Mouse (Mus musculus) CH12.LX (cell line): ENCODE results near the gene Galnt6. TPM values are rescaled to one million over a fixed set of nuclear protein-coding genes. Genes with fewer than 3 reads are reported as not detected.

ENCODE experiments used
- DNase-seq: peaks from one replicate; pipeline ENCODE4 v3.0.0-alpha.2; 2013; ENCODE audit errors: extremely low read depth
- H3K27ac ChIP-seq: 2 replicates; pipeline ENCODE4 v1.5.1; 2012; ENCODE audit warnings: low read depth, mild to moderate bottlenecking, control low read depth, moderate library complexity; ENCODE audit not compliant: insufficient read depth
- H3K27me3 ChIP-seq: replicated peaks from 2 replicates; pipeline ENCODE3; 2012; ENCODE audit warnings: inconsistent platforms
- H3K36me3 ChIP-seq, 2 experiments: replicated peaks in 1 of 2; 2 replicates each; pipeline versions ENCODE3 to v1.6.1; 2012; ENCODE audit warnings: inconsistent platforms in 1 of 2, low read length in 1 of 2, mild to moderate bottlenecking in 1 of 2, mixed read lengths in 1 of 2, moderate library complexity in 1 of 2; ENCODE audit not compliant: control insufficient read depth in 1 of 2, insufficient read depth in 1 of 2
- H3K4me1 ChIP-seq, 2 experiments: 2 replicates each; pipeline ENCODE4 v1.6.1; 2012; ENCODE audit warnings: inconsistent platforms in 1 of 2, moderate library complexity in 1 of 2; ENCODE audit not compliant: insufficient read depth in 2 of 2, control insufficient read depth in 1 of 2
- H3K4me2 ChIP-seq: 2 replicates; pipeline ENCODE4 v1.6.1; 2012; ENCODE audit warnings: low read depth, mild to moderate bottlenecking, control low read depth; ENCODE audit not compliant: poor library complexity, insufficient read depth, severe bottlenecking
- H3K4me3 ChIP-seq, 3 experiments: fragments of 150-350 bp in 1 of 3; sonication (generic) in 1 of 3; replicated peaks in 1 of 3; 2 replicates each; pipeline versions ENCODE3 to v1.5.1; 2011 to 2012; ENCODE audit warnings: low read depth in 2 of 3, low read length in 2 of 3, mild to moderate bottlenecking in 2 of 3, moderate library complexity in 2 of 3, control low read depth in 1 of 3, improper control_type of control experiment in 1 of 3, inconsistent platforms in 1 of 3, mixed read lengths in 1 of 3; ENCODE audit not compliant: poor library complexity in 1 of 3
- H3K79me2 ChIP-seq: replicated peaks from 2 replicates; pipeline ENCODE4 v1.6.1; 2012; ENCODE audit warnings: mild to moderate bottlenecking, moderate library complexity; ENCODE audit not compliant: control insufficient read depth, poor library complexity, insufficient read depth, severe bottlenecking; ENCODE audit errors: extremely low read depth
- H3K9ac ChIP-seq: 2 replicates; pipeline ENCODE4 v1.6.1; 2012; ENCODE audit warnings: low read depth, mild to moderate bottlenecking, control low read depth, moderate library complexity; ENCODE audit not compliant: insufficient read depth
- H3K9me3 ChIP-seq: replicated peaks from 2 replicates; pipeline ENCODE3; 2012; ENCODE audit warnings: low read length, inconsistent platforms, mixed read lengths
- BHLHE40 ChIP-seq: IDR thresholded peaks from 2 replicates; pipeline ENCODE4 v1.6.1; 2011; ENCODE audit warnings: mild to moderate bottlenecking, low read depth, low read length, improper control_type of control experiment
- CHD1 ChIP-seq: IDR thresholded peaks from 2 replicates; pipeline ENCODE4 v1.6.1; 2012; ENCODE audit warnings: low read depth, low read length, improper control_type of control experiment, inconsistent platforms
- ELF1 ChIP-seq: IDR thresholded peaks from 2 replicates; pipeline ENCODE4 v1.6.1; 2014; ENCODE audit warnings: low read depth, mild to moderate bottlenecking, inconsistent platforms, low read length, improper control_type of control experiment
- EP300 ChIP-seq: IDR thresholded peaks from 2 replicates; pipeline ENCODE4 v1.6.1; 2011; ENCODE audit warnings: low read length, improper control_type of control experiment
- ETS1 ChIP-seq: conservative IDR thresholded peaks from 2 replicates; pipeline ENCODE4 v1.6.1; 2012; ENCODE audit warnings: low read depth, mild to moderate bottlenecking, inconsistent platforms, low read length, improper control_type of control experiment, moderate library complexity
- MAFK ChIP-seq: IDR thresholded peaks from 2 replicates; pipeline ENCODE4 v1.6.1; 2011; ENCODE audit warnings: low read length, improper control_type of control experiment; ENCODE audit not compliant: insufficient replicate concordance
- MXI1 ChIP-seq: IDR thresholded peaks from 2 replicates; pipeline ENCODE4 v1.6.1; 2011; ENCODE audit warnings: mild to moderate bottlenecking, low read depth, low read length, improper control_type of control experiment
- MYC ChIP-seq: IDR thresholded peaks from 2 replicates; pipeline ENCODE4 v1.6.1; 2011; ENCODE audit warnings: low read depth, mild to moderate bottlenecking, improper control_type of control experiment, low read length
- NRF1 ChIP-seq: IDR thresholded peaks from 2 replicates; pipeline ENCODE4 v1.6.1; 2014; ENCODE audit warnings: low read depth, mild to moderate bottlenecking, inconsistent platforms, low read length, improper control_type of control experiment, moderate library complexity
- RAD21 ChIP-seq: IDR thresholded peaks from 2 replicates; pipeline ENCODE4 v1.6.1; 2011; ENCODE audit warnings: low read depth, mild to moderate bottlenecking, low read length, improper control_type of control experiment, moderate library complexity
- TBP ChIP-seq: conservative IDR thresholded peaks from 2 replicates; pipeline ENCODE4 v1.6.1; 2011; ENCODE audit warnings: low read depth, low read length, improper control_type of control experiment
- TCF12 ChIP-seq: IDR thresholded peaks from 2 replicates; pipeline ENCODE4 v1.6.1; 2014; ENCODE audit warnings: low read depth, mild to moderate bottlenecking, inconsistent platforms, low read length, improper control_type of control experiment
- UBTF ChIP-seq: IDR thresholded peaks from 2 replicates; pipeline ENCODE4 v1.6.1; 2012; ENCODE audit warnings: low read depth, mild to moderate bottlenecking, inconsistent platforms, low read length, improper control_type of control experiment, moderate library complexity
- USF1 ChIP-seq: IDR thresholded peaks from 2 replicates; pipeline ENCODE4 v1.6.1; 2014; ENCODE audit warnings: low read depth, mild to moderate bottlenecking, inconsistent platforms, low read length, improper control_type of control experiment
- ZKSCAN1 ChIP-seq: IDR thresholded peaks from 2 replicates; pipeline ENCODE4 v1.6.1; 2012; ENCODE audit warnings: low read depth, inconsistent platforms, low read length, improper control_type of control experiment, borderline replicate concordance
- dilution Hi-C: fragments of 300-500 bp; cut with MboI; formaldehyde crosslinking; loops from 2 replicates; pipeline ENCODE4 v1.14.3; 2020; ENCODE audit warnings: low sequenced_read_pairs; ENCODE audit not compliant: extremely low pct_unique_long_range_greater_than_20kb, extremely low pct_ligation_motif_present
- in situ Hi-C: fragments of 300-500 bp; cut with MboI; formaldehyde crosslinking; loops from 3 replicates; pipeline ENCODE4 v1.14.3; 2019; ENCODE audit warnings: low sequenced_read_pairs, low pct_ligation_motif_present, low pct_unique_long_range_greater_than_20kb, mixed read lengths
- polyA plus RNA-seq: library from polyadenylated mRNA; unstranded; fragments of >175 nt; gene quantifications from 2 replicates; pipeline ENCODE4 v1.2.1, GENCODE M21; 2012; ENCODE audit warnings: low read depth; ENCODE audit not compliant: insufficient read length
- total RNA-seq, 2 experiments: library from RNA; depleted of rRNA; stranded (reverse); fragments of 300-350 nt in 1 of 2; fragments of >200 nt in 1 of 2; gene quantifications; 2 replicates each; pipeline ENCODE4 v1.2.3; 2012 to 2014

The Galnt6 gene
- total and polyA plus RNA-seq, 3 experiments: 0.58 to 5.0 (median 2.0) TPM

DNA sequence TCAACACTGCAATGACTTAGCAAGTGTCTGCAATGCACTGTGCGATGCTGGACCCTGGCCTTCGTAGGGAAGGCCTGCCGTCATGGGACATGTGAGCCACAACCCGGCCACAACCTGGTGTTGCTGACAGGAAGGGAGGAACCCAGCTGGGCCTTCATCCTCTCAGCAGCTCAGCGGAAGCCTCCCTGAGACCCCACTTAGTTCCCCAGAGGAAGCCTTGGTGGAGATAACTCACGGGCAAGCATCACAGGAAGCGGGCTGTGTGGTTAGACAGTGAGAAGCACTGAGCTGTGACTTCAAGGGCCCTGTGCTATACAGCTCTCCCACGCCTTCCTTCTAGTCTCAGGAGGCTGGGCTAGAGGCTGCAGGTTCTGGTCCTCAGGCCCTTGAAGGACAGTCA lies 22.9 kb downstream of the Galnt6 start:
- Histone ChIP-seq H3K27ac (no peak overlapping the region), H3K4me2 (no peak overlapping the region), H3K4me1 (peaks cover 13 to 20% of the 10 kb centered on the region in 2 experiments), H3K4me3 (no peak overlapping the region), H3K9me3 (no peaks in the 10 kb centered on the region), H3K79me2 (no peaks in the 10 kb centered on the region), H3K9ac (no peak overlapping the region), H3K36me3 (peaks cover 0 to 3% of the 10 kb centered on the region in 2 experiments), H3K27me3 (peaks cover 1% of the 10 kb centered on the region)
- dilution Hi-C loops (no loop called here), in situ Hi-C loops (no loop called here)
- TF ChIP-seq TBP (peak; percentile 51; the same call in 1 of the 2 replicates), BHLHE40 (peak; percentile 96), MAFK (peak; percentile 65; the same call in 1 of the 2 replicates), MYC (no peak), EP300 (peak; percentile 61), USF1 (no peak), ETS1 (peak; percentile 96), TCF12 (0 out of 2 replicates have a peak, but pooled peaks have one; percentile 28), NRF1 (no peak), ELF1 (peak; percentile 56; the same call in 1 of the 2 replicates)
- peak; percentile 92 for DNase-seq

DNA sequence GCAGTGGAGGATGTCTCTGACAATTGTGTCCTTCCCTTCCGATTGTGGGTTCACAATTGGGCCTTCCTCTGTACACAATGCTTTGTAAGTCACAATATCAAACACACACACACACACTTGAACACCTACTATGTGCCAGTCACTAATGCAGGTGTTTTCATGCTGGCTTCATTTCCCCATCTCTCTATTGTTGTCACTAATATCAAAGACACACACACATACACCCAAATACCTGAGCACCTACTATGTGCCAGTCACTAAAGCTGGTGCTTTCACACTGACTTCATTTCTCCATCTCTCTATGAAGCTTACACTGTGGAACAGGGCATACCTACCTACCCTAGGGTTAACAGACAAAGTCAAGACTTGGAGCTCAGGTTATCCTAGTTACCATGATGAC lies 23.8 kb downstream of the Galnt6 start:
- dilution Hi-C loops: no loop called here
- H3K27me3 ChIP-seq: peaks cover 1% of the 10 kb centered on the region
- H3K27ac ChIP-seq: no peak overlapping the region

DNA sequence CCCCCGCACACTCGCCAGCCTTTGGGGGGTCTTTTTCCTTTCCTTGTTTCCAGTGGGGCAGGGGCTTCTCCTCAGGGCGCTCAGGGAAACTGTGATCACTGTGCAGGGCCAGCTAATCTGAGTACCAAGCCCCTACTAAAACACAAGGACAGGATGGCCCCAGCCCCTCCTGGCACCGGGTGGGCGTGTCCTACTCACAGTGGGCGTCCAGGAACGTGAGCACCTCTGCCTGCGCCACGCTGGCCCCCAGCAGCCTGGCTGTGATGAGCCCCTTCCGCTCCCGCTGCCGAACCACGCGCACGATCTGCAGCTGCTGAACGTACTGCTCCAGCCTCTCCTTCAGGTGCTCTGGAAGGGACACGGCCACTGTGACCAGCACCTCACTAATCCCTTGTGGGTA lies 25.3 kb downstream of the Galnt6 start:
- H3K4me2 ChIP-seq: no peak overlapping the region
- in situ Hi-C loops: no loop called here
- no peak overlapping the region for H3K4me3 ChIP-seq
- H3K27ac ChIP-seq: no peak overlapping the region
- TF ChIP-seq MYC (no peak), ELF1 (no peak), CHD1 (no peak), ZKSCAN1 (no peak), RAD21 (no peak), MXI1 (no peak)
- TF ChIP-seq, all 38 proteins: peak for 0
- no peak for DNase-seq
- Histone ChIP-seq H3K9ac (no peak overlapping the region), H3K9me3 (no peaks in the 10 kb centered on the region), H3K27me3 (peaks cover 1% of the 10 kb centered on the region), H3K4me1 (peaks cover 13 to 40% of the 10 kb centered on the region in 2 experiments), H3K36me3 (peaks cover 0 to 3% of the 10 kb centered on the region in 2 experiments), H3K79me2 (no peaks in the 10 kb centered on the region)
- dilution Hi-C loops: no loop called here

More for the DNA sequence above, 23.8 kb downstream of the Galnt6 start:
- no peaks in the 10 kb centered on the region for H3K79me2 ChIP-seq
- H3K9ac ChIP-seq: no peak overlapping the region
- H3K9me3 ChIP-seq: no peaks in the 10 kb centered on the region
- H3K4me1 ChIP-seq: peaks cover 13 to 25% of the 10 kb centered on the region in 2 experiments
- no peak overlapping the region for H3K4me3 ChIP-seq
- H3K4me2 ChIP-seq: no peak overlapping the region
- in situ Hi-C loops: no loop called here
- H3K36me3 ChIP-seq: peaks cover 0 to 3% of the 10 kb centered on the region in 2 experiments
- no peak for DNase-seq
- no peak for TF ChIP-seq UBTF
- peak; percentile 97 for TF ChIP-seq ZKSCAN1
